Comparison of ENCODE assay signal across 23 mouse cellular contexts in genomic region chr9:28490410-28490809, GRCm38 (mm10).
A peak's percentile ranks its signal among the peaks of the same experiment; 100 is the strongest.
DNase-seq lines count a peak whose midpoint lies in the region; ATAC-seq and TF ChIP-seq lines count a peak whose summit lies in the region.
"Had no signal": no experiment of that assay in that cellular context is flagged by ENCODE, and none has a peak within 500 bp of the region (broad histone marks: within the 10 kb centered on the region; RNA-seq: fewer than 3 reads in every experiment).

No protein-coding gene starts in this region.

- no peaks in the 10 kb centered on the region for H3K4me1 ChIP-seq in heart, embryonic 10.5 days
- peaks cover 16% of the 10 kb centered on the region; the same call in 1 of the 2 replicates for H3K4me1 ChIP-seq in cerebellum, adult 2 months (ENCODE audit: control insufficient read depth, insufficient read depth, low read length)
- no peaks in the 10 kb centered on the region for H3K4me1 ChIP-seq in hindbrain, embryonic 11.5 days (replicated peaks; ENCODE audit: control insufficient read depth, insufficient read depth, low read length)
- no peaks in the 10 kb centered on the region for H3K4me1 ChIP-seq in forebrain, postnatal 0 days (ENCODE audit: insufficient read depth)
- H3K4me1 ChIP-seq: embryonic facial prominence, embryonic 10.5 days; forebrain, embryonic 13.5 days; heart, embryonic 13.5 days; hindbrain, embryonic 12.5 days had no signal

- DNase-seq in heart, embryonic 10.5 days (ENCODE audit: low spot score) = peak; percentile 64
- no peak for DNase-seq in heart, adult 8-10 months (ENCODE audit: low spot score)
- peak; percentile 75 to 90 for DNase-seq in cerebellum, adult 2 months
- DNase-seq in cerebellum, postnatal 10 days = peak; percentile 8 to 23
- DNase-seq in hindbrain, embryonic 11.5 days (ENCODE audit: low spot score) = no peak
- DNase-seq in layer of hippocampus, adult 2 months (ENCODE audit: low spot score in 2 of 2) = no peak
- DNase-seq in forebrain, postnatal 0 days = no peak
- no peak for DNase-seq in neural tube, embryonic 10.5 days (ENCODE audit: extremely low spot score, low spot score)
- DNase-seq: adrenal gland, postnatal 14 days; gastrocnemius, postnatal 10 days; heart, adult 2 months; heart, postnatal 36 days; kidney, adult 8-10 months had no signal

- no peak overlapping the region for H3K27ac ChIP-seq in heart, embryonic 10.5 days
- peak overlapping the region; percentile 79 for H3K27ac ChIP-seq in cerebellum, adult 2 months (ENCODE audit: insufficient read depth, low read length)
- H3K27ac ChIP-seq in hindbrain, embryonic 11.5 days (ENCODE audit: low read depth, low read length) = no peak overlapping the region
- H3K27ac ChIP-seq in layer of hippocampus, adult 2 months = no peak overlapping the region
- no peak overlapping the region for H3K27ac ChIP-seq in forebrain, postnatal 0 days (ENCODE audit: low read depth, low read length)
- H3K27ac ChIP-seq: embryonic facial prominence, embryonic 10.5 days; forebrain, embryonic 13.5 days; heart, adult 2 months; heart, embryonic 13.5 days; hindbrain, embryonic 12.5 days had no signal

- H3K9me3 ChIP-seq in heart, embryonic 10.5 days = no peaks in the 10 kb centered on the region
- no peaks in the 10 kb centered on the region for H3K9me3 ChIP-seq in hindbrain, embryonic 11.5 days (ENCODE audit: control insufficient read depth, low read length)
- no peaks in the 10 kb centered on the region for H3K9me3 ChIP-seq in forebrain, postnatal 0 days (ENCODE audit: low read length)
- H3K9me3 ChIP-seq: embryonic facial prominence, embryonic 10.5 days; forebrain, embryonic 13.5 days; heart, embryonic 13.5 days; hindbrain, embryonic 12.5 days had no signal

- H3K4me3 ChIP-seq in heart, embryonic 10.5 days = no peak overlapping the region
- no peak overlapping the region for H3K4me3 ChIP-seq in cerebellum, adult 2 months (replicated peaks; ENCODE audit: insufficient read depth, low read depth, low read length)
- no peak overlapping the region for H3K4me3 ChIP-seq in hindbrain, embryonic 11.5 days (ENCODE audit: low read depth, low read length)
- no peak overlapping the region for H3K4me3 ChIP-seq in layer of hippocampus, adult 2 months
- no peak overlapping the region for H3K4me3 ChIP-seq in forebrain, postnatal 0 days (ENCODE audit: low read depth, low read length)
- H3K4me3 ChIP-seq: embryonic facial prominence, embryonic 10.5 days; forebrain, embryonic 13.5 days; heart, adult 2 months; heart, embryonic 13.5 days; hindbrain, embryonic 12.5 days had no signal

- no peak for TF ChIP-seq POLR2A in cerebellum, adult 2 months (IDR thresholded peaks at IDR 0.05; ENCODE audit: borderline replicate concordance, insufficient read depth, low read length)

- WGBS in heart, embryonic 10.5 days = 88% methylated on average over 3 of the region's 3 CpGs
- WGBS in cerebellum, adult 2 months = 9% methylated on average over 3 of the region's 3 CpGs
- WGBS in hindbrain, embryonic 11.5 days = 85% methylated on average over 3 of the region's 3 CpGs
- WGBS in forebrain, postnatal 0 days = 86% methylated on average over 3 of the region's 3 CpGs

- no peak overlapping the region for H3K4me2 ChIP-seq in hindbrain, embryonic 11.5 days (replicated peaks; ENCODE audit: low read depth, low read length)
- H3K4me2 ChIP-seq in forebrain, postnatal 0 days (ENCODE audit: low read depth) = no peak overlapping the region
- H3K4me2 ChIP-seq: forebrain, embryonic 13.5 days; heart, embryonic 13.5 days; hindbrain, embryonic 12.5 days had no signal

- no peaks in the 10 kb centered on the region for H3K36me3 ChIP-seq in heart, embryonic 10.5 days
- H3K36me3 ChIP-seq in hindbrain, embryonic 11.5 days (ENCODE audit: control insufficient read depth, insufficient read depth, low read length) = no peaks in the 10 kb centered on the region
- H3K36me3 ChIP-seq in forebrain, postnatal 0 days (ENCODE audit: insufficient read depth) = no peaks in the 10 kb centered on the region
- H3K36me3 ChIP-seq: embryonic facial prominence, embryonic 10.5 days; heart, embryonic 13.5 days; hindbrain, embryonic 12.5 days had no signal

- TF ChIP-seq CTCF in cerebellum, adult 2 months (IDR thresholded peaks at IDR 0.05; ENCODE audit: borderline replicate concordance, insufficient read depth, low read depth, low read length) = no peak
- no peak for TF ChIP-seq CTCF in layer of hippocampus, adult 2 months (conservative IDR thresholded peaks at IDR 0.05)
- TF ChIP-seq CTCF in forebrain, postnatal 0 days (IDR thresholded peaks at IDR 0.05; ENCODE audit: low read depth) = no peak

- H3K9ac ChIP-seq in hindbrain, embryonic 11.5 days (ENCODE audit: low read depth, low read length) = no peak overlapping the region
- H3K9ac ChIP-seq in forebrain, postnatal 0 days = no peak overlapping the region
- H3K9ac ChIP-seq: forebrain, embryonic 13.5 days; heart, embryonic 13.5 days; hindbrain, embryonic 12.5 days had no signal

- no peak for ATAC-seq in hindbrain, embryonic 11.5 days (ENCODE audit: low FRiP score)
- no peak for ATAC-seq in forebrain, postnatal 0 days
- ATAC-seq: activated CD4-positive, CD25-positive, alpha-beta regulatory T cell, adult 4 months; forebrain, embryonic 13.5 days; hindbrain, embryonic 16.5 days; inflammation-experienced regulatory T-cells, adult 6 months; intestine, postnatal 0 days; Patski had no signal

- no peaks in the 10 kb centered on the region for H3K27me3 ChIP-seq in heart, embryonic 10.5 days (ENCODE audit: insufficient read depth, poor library complexity, severe bottlenecking)
- H3K27me3 ChIP-seq in cerebellum, adult 2 months (ENCODE audit: control insufficient read depth, insufficient read depth, low read length) = no peaks in the 10 kb centered on the region
- H3K27me3 ChIP-seq in hindbrain, embryonic 11.5 days (ENCODE audit: control insufficient read depth, insufficient read depth, low read length) = no peaks in the 10 kb centered on the region
- H3K27me3 ChIP-seq in forebrain, postnatal 0 days (ENCODE audit: insufficient read depth, low read length) = no peaks in the 10 kb centered on the region
- H3K27me3 ChIP-seq: CH12.LX; forebrain, embryonic 13.5 days; heart, embryonic 13.5 days; hindbrain, embryonic 12.5 days; Patski had no signal

Comparison
In these comparisons a context has a peak if more than half of its experiments do, and no peak if none do; other contexts are left out.
1. DNase-seq: peak in heart, embryonic 10.5 days (single experiment), cerebellum, adult 2 months (2 of 2) and cerebellum, postnatal 10 days (2 of 2); none in heart, adult 8-10 months (single experiment), hindbrain, embryonic 11.5 days (single experiment), layer of hippocampus, adult 2 months (0 of 2), forebrain, postnatal 0 days (single experiment) and neural tube, embryonic 10.5 days (single experiment).